Mouse (Mus musculus): ENCODE measurements at regions not wholly inside any gene's neighbourhood (a gene's known extent, or its start where the extent isn't known, plus 50 kb on each side); places are given as distances from the start of the nearest gene placed in this dataset.

GRCm38 (mm10) chr1:90268131-90268691 lies 64.4 kb downstream of the Ackr3 start:
- no peak for DNase-seq

GRCm38 (mm10) chr1:90268951-90269350 lies 65.2 kb downstream of the Ackr3 start:
- no peak for DNase-seq

- DNase-seq = no peak
Measured at GRCm38 (mm10) chr1:90269836-90270235, 66.1 kb downstream of the Ackr3 start.

GRCm38 (mm10) chr1:90271326-90271725 lies 67.5 kb downstream of the Ackr3 start:
- DNase-seq = no peak

DNA sequence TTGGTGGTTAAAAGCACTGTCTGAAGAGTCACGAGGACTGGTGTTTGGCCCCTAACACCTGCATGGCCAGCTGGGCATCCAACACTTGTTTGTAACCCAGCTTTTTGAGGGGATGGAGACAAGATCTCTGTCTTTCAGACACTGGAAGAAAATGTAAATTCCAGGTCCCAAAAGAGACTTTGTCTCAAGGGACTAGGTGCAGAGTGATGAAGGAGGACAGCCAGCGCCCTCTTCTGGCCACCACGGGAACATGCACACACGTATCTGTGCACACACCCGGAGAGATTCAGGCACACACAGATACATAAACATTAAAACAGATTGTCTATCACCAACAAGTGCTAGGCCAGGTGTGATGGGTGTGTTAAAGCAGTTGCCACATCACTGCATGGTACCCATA lies 68.6 kb downstream of the Ackr3 start:
- DNase-seq = no peak

GRCm38 (mm10) chr1:90272830-90273628 lies 69.2 kb downstream of the Ackr3 start:
- no peak for DNase-seq

DNA sequence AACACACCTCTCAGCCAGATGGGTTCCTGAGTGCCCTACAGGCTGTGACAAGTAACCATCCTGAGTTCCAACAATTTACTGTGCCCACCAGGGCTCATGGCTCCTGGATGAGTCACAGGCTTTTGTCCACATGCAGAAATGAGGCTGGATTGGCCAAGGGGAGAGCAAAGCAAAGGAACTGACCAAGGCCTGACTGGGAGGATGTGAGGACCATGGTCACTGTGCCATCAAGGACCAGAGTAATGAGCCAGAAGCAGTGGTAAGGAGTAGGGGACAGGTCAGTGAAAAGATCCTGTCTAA lies 69.8 kb downstream of the Ackr3 start:
- DNase-seq = no peak

DNA sequence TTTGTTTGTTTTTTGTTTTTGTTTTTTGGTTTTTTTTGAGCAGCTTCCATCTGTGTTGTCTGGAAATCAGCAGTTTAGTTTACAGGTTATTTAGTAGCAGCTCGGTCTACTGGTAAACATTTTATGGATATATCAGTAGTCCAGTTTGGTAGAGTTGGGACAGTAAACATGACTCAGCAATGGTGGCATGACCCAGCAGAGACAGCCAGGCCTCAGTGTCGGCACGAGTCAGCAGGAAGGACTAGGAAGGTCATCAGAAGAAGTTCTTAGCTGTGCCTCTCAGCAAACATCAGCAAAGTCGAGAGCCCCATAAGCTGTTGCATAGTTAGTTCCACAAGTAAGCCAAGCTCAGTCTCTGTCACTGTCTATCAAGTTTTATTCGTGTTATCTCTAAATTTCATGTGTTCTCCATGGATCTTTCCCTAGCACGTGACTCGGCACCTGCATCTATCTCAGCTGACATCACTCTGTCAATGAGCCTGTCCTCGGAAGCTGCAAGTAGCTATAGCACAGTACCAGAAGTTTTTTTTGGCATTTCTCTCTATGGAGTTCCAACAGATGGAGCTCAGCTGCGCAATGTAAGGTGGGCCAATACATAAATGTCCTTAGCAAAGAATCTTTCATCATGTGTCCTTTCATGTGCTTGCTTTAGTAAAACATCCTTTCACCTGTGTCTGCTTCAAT lies 71.3 kb downstream of the Ackr3 start:
- DNase-seq = no peak

GRCm38 (mm10) chr1:90275786-90276520 lies 72.2 kb downstream of the Ackr3 start:
- no peak for DNase-seq

DNA sequence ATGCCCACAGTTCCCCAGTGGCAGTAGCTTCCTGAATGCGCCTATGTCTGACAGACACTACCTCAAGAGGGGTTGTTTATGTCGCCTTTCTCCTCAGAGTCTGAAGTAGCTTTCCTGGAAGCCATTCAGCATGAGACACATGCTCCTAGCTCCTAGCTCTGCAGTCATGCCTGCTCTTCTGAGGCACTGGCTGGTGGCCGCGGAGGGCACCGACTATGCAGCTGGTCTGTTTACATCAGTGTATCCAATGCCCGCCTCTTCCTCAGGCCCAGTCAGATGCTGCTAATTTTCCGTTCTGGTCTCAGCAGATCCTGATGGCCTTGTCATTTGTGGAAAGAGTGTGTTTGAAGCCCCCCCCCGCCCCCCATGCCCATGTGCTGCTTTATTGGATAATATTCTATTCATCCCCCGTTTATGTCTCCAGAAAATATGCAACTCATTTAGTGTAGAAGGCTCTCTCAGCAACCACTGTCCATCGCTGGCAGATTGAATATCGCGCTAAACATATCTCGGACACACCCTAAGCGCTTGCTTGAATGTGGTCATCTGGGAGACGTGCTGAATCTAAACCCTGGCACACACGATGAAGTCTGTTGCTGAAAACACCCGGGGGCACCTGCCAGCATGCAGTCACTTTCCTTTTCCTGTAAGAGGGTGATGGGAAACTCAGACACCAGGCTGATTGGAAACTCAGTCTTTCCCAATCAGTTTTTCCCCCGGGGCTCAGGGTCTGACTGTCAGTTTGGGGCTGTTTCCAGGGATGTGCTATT lies 73.9 kb downstream of the Ackr3 start:
- peak; percentile 42 for DNase-seq

- peak; percentile 48 for DNase-seq
Measured at GRCm38 (mm10) chr1:90279066-90279839, 75.5 kb downstream of the Ackr3 start.

DNA sequence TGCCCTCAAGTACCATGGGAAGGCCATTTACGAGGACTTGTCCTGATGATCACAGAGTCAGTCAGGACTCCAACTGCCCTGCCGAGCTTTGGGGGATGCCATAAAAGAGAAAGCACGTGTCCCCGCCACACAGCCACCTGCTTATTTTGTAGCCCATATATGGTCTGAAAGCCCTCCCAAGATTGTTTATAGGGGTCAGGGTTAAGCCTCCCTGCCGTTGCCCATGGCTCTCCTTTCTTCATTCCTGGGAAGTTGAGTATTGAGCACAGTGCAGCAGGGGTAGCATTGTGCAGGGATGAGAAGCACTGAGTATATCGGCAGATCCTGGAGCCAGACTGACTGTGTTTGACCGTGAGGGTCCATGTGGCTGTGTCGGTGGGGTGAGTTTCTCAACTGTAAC lies 76.4 kb downstream of the Ackr3 start:
- DNase-seq = no peak

- no peak for DNase-seq
Measured at GRCm38 (mm10) chr1:90281255-90281654, 77.5 kb downstream of the Ackr3 start.

DNA sequence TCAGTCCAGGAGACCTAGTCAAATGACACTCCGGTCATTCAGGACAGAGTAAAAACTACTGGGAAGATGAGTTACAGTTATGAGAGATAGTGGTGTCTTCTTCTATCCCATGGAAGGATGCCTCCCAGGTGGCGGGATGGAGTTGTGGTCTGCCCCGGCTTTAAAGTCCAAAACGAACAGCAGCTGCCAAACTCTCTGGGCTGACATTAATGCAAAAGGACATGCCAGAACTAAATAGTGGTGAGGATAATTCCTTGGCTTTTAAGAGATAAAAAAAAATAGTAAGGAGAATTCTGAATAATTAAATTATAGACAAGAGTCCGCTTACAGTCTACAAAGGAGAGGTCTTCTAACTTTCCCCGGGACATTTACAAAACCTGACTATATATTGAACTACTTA lies 78.2 kb downstream of the Ackr3 start:
- DNase-seq = no peak

- peak; percentile 75 for DNase-seq
Measured at GRCm38 (mm10) chr1:90282367-90282766, 78.6 kb downstream of the Ackr3 start.

- no peak for DNase-seq
Measured at GRCm38 (mm10) chr1:90283176-90283775, 79.5 kb downstream of the Ackr3 start.

- DNase-seq = no peak
Measured at GRCm38 (mm10) chr1:90283912-90284636, 80.3 kb downstream of the Ackr3 start.

- no peak for DNase-seq
Measured at GRCm38 (mm10) chr1:90285318-90285717, 81.5 kb downstream of the Ackr3 start.

DNA sequence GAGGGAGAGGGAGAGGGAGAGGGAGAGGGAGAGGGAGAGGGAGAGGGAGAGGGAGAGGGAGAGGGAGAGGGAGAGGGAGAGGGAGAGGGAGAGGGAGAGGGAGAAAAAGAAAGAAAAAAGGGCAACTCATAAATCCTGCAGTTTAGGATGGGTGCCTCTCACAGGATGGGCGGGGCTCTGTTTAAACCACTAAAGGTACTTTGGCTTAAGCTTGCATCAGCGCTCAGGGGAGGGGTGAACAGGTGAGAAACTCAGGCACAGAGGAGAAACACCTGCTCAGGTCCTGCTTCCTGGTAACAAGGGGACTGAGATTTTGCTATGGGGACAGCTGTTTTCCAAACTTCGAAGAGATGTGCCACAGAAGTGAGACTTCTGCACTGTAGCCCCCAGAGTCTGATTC lies 83.5 kb downstream of the Ackr3 start:
- no peak for DNase-seq

DNA sequence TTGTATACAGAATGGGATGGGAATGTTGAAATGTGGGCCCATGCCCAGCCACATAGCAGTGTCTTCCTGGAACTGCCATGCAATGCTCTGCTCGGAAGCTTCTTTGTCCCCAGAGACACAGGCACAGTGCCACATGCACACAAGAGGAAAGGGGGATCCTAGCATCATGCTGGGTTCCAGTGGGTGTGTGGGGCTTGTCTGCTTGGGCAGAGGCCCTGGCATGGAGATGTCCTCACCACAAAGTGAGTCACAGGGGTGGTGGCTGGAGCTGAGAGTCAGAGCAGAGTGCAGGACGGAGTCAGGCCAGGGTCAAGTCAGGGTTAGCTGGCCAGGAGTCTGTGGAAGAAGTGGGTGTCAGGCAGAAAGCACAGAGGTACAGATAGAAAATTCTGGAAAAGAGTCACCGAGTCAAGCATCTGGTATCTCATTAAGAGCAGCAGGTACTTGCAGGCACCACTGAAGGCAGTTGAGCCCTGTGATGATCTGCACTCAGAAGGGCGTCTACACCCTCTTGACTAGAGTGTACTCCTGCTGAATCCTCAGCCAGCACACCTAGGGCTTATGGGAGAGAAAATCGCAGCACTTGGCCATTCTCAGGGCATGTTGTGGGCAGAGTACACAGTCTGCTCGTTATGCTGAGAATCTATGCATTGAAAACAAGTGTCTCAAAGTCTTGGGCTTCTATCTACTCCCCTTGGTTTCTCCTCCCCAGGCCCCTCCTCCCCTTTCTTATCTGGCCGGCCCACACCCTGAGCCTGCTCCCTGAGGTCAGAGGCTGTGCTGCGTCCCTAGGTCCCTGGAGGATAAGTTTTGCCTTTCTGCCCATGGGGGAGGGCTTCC lies 85.3 kb downstream of the Ackr3 start:
- peak; percentile 24 for DNase-seq

Data from lung, postnatal 36 days (tissue).